Mouse (Mus musculus) lung, postnatal 36 days (tissue): ENCODE measurements at regions not wholly inside any gene's neighbourhood (a gene's known extent, or its start where the extent isn't known, plus 50 kb on each side); places are given as distances from the start of the nearest gene placed in this dataset.
A peak's percentile ranks its signal among the peaks of the same experiment; 100 is the strongest.

ENCODE experiments used
- DNase-seq: peaks from one replicate; pipeline ENCODE4 v3.0.0; 2022; ENCODE audit warnings: mixed read lengths

DNA sequence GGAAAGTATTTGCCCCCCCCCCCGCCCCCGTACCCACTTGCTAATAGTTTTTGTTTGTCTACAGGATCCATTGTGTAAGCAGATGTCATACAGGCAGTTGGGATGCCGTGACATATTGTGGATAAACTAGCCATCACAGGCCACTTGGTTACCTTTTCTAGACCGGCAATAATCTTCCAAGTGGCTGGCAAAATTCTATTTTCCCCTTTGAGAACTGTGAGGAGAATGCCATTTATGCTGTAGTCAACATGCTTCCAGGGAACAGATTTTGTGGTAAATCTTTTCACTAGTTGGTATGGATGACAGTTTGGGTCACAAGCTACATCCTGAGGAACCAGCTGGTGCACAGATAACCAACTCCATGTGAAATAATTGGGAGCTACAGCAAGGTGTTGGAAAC lies 456.5 kb upstream of the Plxna2 start:
- no peak for DNase-seq

DNA sequence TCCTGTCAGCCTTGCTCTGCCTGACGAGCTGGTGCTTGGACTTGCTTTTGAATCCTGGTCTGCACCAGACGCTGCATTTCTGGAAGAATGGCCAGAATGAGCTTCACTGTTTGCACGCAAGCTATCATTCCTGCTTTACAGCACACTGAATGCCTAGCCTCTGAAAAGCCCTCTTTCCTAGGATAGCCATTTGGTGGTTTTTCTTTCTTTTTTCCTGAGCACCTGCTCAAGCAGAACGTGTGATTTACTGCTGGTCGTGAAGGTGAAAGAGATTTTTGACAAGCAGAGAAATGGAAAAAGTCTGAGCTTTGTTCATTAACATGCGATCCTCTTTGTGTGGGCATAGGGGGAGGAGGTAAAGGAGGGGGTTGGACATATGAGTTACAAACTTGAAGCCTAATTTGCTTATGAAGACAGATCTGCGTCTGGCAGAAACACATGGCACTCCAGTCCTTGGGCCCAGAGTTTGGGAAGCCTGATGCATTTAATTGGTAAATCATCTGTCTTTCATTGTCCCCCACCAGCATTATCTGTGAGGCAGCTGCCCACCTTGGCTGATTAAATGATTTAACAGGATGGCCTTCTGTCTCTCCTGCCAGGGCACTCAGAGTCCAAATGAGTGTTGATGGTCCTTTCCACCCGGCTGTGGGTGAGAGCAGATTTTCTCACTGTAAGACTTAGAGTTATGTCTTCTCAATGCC lies 457.1 kb upstream of the Plxna2 start:
- DNase-seq = no peak

DNA sequence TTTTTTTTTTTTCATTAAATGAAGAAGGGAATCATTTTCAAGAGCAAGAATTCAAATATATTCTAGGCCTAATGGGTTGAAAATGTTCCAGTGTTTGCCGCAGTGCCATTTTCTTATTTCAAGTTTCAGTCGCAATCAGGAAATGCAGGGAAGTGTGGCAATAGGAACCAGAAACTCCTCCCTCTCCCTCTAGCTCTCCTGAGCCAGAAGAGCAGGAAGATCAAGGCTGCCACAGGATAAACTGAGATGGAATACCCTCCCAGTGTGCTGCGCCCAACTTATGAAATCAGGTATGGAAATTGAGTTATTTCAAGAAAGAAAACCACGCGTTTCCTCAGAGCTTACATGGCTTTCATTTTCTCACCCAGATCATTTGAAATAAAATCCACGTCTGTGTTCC lies 460.8 kb upstream of the Plxna2 start:
- DNase-seq = no peak

DNA sequence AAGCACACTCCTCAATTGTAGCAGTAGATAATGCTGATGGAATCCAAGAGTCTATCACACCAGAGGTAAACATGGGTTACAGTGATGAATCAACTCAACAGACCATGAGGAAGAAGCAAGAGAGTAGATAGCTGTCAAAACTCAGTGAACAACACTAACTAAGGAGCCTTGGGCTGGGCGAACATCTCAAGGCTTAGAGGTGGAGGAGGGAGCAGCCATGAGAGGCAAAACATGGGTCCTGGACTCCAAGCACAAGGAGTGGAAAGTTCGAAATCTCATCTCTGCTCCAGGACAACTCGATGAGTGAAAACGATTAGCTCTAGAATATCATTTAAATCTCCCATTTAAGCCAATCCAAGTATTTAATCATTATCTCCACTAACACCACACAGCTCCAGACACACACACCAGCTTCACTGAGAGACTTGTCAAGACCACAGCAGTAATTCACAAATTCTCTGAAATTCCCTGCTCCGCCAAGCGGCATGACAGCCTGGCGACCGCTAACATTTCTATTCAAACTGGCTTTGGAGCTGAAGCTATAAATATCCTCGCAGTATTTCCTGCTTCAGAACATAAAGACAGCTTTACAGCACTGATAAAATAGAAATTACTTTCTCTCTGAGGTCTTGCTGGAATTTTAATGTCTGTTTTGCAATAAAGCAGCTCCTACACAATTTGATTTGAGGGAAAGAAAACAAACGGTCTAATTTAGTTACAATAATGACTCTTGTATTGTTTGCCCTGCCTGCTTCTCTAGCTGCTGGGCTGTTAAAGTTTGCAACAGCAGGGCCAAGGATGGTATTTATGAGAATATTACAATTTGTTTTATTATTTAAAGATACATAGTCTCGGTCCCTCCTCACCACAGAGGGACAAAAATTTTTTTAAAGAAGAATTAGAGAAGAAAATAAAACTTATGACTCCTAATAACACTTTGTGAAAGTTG lies 469.3 kb upstream of the Plxna2 start:
- DNase-seq = no peak

DNA sequence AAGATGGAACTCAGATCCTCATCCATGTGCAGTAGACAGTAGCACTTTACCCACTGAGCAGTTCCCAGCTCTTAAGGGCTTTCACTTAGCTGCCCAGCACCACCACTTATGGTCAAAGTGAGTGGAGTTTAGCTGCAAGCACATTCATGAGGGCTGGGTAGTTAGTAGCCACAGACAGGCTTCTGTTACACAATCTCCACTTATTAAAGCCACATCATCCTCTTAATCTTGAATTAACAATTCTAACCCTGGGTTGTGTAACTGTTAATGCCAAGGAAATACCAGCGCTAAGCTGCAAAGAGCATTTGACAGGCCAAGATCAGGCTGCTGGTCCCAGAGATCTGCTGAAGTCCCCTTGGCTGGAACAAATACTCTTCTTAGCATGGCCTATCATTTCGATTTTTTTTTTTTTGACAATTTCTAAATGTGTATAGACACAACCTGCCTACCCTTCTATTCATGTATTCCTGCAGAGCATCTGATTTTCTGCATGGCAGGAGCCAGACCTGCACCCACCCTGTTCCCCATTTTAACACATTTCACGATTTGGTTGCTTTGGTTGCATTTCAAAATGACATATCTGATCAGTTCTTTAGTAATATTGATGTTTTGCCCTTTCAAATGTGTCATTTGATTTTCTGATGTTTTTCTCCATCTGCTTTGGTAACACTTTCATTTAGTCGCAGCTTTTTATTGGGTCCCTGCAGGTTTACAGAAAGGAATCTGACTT lies 500.2 kb upstream of the Plxna2 start:
- DNase-seq = peak; percentile 16

DNA sequence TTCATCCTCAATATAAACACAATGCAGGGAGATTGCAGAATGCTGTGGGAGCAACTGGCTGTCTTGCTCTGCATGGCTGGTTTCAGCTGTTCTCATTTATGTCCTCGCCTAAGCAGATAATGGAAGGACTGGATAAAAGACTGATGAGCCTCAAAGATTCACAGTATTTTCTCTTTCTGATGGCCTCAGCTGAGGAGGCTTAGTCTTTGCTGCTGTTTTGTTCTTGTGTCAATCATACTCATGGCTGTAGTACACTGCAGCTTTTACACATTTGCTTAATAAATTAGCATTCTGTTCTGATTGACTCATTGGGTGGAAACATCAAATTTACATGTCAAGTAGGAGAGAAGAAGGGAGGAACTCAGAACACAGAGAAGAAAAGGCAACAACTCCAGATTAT lies 503.6 kb upstream of the Plxna2 start:
- no peak for DNase-seq

DNA sequence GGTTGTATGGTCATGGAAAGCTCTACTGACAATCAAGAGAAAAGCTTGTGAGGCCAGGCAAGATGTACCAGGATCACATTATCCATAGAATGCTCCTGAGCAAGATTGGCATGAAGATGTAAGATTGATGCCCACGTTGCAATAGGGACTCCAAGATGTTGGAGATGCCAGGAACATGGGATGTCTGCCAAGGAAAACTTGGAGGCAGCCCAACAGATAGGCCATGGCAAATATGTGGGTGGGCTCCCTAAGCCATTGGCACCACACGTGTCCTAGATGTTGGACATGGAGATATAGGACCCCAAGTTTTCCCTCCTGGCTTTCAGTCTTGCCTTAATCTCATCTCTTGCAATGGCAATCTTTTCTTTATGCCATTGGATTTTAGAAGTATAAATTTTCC lies 506.1 kb upstream of the Plxna2 start:
- no peak for DNase-seq

DNA sequence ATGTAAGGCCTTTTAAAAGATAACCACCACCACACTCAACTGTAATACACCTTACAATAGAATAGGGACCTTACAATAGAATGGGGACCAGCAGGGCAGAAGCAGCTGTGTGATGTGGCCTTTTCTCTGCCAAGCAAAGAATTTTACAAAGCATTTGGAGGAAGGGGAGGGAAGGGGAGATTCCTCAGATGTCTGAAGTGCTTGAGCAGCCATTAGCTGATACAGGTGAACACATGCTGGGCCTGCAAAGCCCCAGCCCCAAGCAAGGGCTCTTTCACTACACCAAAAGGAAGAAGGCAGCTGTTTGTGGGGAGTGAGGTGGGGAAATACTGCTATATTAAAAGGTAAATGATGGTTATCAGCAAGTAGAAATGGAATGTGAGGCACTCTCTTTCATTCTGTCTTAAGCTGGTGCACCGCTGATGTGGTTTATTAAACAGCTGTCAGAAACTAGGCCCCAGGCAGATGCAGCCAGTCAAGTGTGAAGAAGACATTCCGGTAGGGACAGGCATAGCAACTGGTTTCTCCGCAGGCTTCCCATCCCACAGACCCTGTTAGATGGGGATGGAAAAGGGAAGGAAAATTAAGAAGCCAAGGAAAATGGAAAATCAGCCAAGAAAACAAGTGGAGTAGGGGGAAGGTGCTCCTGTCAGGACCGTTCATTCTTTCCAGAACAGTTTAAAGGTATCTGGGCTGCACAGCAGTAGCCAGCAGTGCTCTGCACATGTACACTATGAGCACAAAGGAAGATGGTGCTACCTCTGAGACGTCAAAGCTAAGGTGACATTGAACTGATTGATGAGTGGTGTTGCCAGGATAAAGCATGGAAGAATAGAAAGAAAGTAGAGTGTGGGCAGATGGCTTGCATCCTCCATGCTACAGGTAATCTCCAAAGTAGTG lies 508.6 kb upstream of the Plxna2 start:
- DNase-seq = no peak

DNA sequence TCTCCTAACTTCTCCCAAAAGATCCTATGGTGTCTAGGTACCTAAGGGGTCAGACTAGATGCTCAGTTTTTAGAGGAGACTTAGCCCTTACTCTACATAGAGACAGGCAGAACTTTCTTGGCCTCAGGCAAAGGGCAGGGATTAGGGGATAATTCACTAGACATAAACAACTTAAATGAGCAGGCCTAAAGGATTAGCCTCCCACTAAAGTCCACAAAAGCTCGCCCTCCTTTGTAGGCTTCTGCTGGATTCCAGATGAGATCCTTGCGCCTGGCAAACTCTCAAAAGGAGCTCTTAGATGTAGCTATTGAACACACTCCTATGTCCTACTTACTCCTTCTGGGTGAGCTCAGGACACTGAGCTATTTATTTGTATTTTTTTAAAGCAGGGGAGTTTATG lies 509.9 kb upstream of the Plxna2 start:
- DNase-seq = no peak

DNA sequence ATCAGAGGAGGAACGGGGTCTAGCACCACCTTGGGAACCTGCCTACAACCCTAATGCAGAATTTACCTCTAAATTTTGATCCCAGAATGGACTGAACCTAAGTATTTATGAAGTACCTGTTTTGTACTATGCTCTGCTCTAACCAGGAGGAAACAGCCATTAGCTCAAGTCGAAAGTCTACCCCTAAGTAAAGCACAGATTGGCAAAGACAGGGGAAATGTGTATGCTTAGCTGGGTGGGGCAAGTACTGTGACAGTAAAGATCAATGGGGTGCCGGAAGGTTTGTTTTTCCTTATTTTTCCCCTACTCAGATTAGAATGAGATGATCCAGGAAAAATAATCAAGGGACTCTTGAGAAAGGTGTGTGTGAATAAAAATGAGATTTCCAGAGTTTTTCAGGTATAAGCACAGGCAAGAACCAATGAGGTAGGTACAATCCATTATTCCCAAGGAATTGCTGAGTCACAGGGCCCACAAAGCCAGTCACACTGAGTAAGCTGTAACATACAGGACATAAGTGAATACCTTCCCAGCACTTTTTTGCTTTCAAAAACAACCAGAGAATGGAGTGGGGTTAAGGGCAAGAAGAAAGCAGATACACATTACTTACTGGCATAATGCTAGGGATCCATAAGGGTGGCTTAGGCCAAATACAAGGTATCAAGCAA lies 510.6 kb upstream of the Plxna2 start:
- DNase-seq = no peak

DNA sequence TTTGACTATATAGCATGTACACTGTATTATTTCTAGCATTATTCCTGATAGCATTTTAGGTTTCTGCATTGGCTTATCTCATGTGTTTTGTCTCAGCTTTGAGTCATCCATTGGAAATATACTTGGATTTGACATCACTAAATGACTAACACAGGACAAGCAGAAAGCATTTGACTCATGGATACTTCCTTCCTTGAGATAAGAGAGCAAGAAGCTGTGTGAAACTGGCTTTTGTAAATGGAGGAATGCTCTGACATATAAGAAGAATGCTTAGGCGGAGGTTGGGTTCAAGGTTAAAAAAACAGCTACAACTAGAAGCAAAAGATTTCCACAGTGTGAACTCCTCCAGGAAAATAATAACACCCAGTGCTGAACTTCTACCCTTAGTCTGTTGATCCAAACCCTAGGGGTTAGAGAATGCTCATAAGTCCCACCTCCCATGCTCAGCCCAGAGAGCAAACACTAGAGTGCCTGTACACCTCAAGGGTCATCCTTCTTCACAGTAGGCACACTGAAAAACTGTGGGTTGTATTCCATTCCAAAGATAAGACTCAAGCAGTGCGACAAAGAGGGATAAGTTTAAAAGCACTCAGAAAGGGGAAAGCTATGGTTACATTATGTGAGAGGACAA lies 528.0 kb upstream of the Plxna2 start:
- DNase-seq = peak; percentile 35

DNA sequence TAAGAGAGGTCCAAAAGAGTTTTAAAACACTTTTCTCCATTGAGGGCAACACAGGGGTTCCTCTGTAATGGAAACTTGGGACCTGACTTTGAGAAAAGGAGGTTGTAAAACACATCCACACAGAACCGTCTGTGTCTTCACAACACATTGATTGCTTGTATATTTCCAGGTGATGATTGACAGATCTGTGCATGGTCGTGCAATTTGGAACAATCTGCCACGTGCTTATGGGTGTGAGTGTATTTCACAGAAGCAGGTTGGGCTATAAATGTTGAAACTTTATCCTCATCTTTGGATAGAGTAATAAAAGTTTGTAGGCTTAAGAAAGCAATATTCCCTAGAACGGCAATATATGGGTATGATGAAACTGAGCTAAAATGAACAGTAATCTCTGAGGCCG lies 559.5 kb upstream of the Plxna2 start:
- DNase-seq = no peak

DNA sequence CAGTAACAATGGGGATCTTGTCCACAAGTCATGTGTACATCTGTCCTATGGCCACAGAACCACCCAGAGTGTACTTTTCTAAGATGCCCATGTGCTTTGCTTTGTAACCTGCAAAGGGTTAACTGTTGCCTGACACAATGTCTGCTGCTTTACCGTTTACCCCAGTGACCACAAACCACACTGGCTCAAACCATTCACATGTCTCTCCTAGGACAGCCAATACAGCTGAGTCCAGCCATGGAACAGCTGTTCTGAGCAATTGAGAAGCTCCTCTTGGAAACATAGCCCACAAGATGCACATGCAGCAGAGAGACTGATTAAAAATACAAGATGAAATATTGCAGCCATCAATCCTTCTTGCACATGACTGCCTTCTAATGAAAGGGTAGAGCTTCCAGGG lies 561.5 kb upstream of the Plxna2 start:
- DNase-seq = no peak

DNA sequence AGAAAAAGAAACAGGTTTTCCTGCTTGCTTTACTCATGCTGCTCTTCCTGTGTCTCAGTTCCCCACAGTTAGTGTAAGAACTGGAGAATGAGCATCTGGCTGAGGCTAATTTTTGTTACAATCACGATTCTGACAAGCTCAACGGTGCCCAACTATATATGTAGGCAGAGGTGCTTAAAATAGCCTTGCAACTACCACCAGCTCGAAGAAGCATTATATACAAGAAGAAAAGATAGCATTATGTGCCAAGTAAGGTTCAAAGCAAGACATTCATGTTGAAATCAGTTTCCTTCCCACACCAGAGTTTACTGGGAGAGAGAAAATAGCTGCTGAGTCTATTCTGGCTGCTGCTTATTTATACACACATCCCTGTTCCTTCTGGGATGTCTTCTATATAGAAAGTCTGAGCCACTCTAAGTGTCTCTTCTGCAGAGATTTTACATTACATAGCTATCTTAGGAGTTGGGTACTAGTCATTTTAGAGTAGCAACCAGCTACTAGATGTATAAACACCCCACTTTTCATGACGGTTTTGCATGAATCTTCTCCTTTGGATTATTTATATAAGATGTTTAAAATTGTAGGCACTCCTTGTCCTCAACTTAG lies 568.2 kb upstream of the Plxna2 start:
- no peak for DNase-seq

DNA sequence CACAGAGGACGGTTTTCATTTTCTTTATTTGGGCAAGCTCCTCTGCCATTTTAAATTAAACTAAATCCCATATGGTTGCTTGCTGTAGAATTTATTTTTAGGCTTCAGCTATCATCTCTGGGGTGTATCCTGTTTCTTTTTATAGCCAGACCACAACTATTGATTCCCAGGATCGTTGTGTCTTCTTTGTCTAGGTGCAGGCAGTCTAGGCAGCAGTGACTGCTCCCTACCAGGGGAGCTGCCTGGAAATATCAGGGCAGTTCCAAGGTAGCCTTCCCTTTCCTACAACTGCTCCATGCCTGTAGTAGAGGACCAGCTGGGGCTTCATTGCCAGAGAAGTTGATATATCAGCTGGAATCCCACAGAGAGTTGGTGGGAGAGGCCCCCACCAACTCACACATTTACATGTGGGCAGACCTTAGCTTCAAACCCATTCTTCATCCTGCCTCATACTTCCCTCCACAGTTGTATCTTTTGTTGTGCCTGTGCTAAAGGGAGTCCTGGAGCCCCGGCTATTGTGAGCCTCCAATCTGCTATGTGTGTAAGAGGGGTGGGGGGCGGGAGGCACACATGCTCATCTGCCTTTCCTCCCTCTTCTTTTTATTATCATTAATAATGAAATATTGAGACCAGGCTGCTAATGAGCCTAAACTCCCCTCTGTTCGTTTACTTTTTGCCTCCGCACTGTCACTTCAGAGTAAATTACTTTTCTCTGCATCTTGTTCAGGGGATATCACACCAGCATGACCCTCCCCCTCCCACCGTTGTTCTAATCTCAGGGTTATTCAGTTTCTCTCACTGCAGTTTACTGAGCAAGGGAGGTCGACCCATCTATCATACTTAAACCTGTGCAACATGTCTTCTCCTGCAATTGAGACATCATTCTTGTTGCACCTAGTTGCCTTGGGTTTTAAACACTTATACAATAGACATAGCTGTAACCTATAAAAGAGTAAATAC lies 576.3 kb upstream of the Plxna2 start:
- no peak for DNase-seq

DNA sequence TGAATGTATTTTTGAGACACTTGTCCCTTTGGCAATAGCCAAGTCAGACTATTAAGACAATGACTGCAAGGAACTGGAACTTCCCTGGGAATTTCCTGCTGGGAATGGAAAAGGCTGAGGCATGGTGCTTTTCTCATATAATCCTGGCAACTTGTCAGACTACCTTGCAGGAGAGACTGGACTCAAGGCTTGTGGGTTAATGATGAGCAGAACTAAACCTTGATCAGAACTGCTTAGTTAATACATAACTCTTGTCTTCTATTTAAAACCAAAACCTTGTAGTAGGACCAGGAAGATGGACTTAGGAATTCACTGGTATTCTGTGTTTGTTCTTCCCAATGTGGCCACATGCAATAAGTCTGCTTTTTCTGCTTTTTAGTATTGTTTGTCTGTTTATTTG lies 579.3 kb upstream of the Plxna2 start:
- no peak for DNase-seq

DNA sequence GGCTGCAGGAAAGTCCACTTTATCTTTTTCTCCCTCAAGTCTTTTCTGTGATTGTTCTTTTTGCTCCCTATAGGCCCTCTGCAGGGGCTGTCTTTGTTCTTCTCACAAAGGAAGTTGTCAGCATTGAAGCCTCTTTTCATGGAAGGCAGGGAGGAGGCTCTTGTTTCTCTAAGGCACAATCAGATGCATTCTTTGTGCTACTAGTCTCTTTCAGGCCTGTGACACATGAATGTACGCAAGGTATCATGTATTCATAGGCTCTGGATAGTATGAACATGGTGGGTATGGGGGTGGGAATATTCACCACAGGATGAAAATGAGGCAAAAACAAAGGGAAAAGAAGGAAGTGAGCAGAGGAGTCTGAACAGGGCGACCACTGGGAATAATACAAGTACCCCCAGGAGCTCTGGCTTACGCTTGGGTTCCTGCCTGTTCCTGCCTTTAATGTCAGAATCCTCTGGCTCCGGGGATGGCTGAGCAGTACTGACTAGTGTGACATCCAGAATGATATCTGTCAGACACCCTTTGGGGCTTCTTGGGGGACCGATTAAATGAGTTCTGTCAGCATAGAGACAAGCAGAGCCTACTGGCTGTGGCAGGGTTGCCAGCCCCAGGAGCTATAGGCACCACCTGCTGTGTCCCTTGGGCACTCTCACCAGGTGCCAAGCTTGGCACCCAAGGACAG lies 583.7 kb upstream of the Plxna2 start:
- no peak for DNase-seq

DNA sequence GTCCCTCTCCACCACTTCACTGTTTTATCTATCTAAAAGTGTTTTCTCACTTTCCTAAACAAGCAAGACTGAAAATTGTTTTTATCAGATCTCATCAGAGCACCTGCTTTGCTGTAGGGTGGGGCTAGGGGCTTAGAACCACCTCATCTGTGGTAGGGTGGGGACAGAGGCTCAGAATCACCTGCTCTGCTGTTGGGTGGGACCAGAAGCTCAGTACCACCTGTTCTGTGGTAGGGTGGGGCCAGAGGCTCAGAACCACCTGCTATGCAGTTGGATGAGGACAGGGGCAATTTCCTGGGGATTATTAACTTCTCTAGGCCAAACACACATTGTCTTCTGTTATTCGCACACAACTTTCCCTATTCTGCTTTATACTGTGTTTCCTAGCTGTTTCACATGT lies 585.4 kb upstream of the Plxna2 start:
- DNase-seq = no peak

DNA sequence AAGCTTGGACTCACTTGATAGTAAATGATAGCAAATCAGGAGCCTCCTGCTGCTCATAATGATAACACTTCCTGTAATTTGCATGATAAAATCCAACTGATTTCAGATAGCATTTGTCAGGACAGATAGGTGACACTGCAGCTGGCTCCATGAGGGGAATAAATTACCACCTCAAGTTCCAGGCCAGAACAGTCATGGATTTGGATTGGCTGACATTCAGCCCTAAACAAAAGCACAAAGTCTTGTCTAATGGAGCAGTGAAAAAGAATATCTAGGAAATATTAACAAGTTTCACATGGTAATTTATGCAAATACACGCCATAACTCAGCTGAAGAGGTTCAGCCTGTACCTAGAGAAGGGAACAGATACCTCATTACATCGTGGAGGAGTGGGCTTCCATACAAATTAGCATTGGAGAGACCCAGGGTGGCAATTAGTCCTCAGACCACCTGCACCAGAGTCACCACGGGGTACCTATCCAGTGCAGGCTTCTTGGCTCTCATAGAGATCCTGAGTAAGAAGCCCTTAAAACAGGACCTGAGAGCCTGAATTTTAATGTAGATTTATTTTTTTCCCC lies 587.3 kb upstream of the Plxna2 start:
- DNase-seq = no peak
